Mouse (Mus musculus): ENCODE data around the gene Pdc.
"Not testable (repeated sequence)": the region's sequence is repeated elsewhere in the genome, so short reads cannot be mapped to it uniquely, and the experiment has no call there.

The Pdc gene

DNA sequence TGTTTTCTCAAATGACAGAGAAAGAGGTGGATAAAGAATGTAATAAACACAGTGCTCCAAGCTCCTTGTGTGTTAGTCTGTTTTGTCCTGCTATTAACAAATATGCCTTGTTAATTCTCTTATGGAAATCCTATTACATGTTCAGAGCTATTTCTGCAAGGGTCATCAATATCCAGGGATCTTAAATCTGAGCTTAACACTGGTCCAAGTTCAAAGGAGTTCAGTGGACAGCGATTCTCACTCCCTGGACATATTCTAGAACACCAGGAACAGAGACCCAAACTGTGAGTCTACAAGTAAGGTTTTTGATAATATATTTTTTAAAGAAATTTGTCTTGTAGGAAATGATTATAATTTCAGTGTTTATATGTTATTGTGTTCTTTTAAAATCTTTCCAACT lies at the start of gene Pdc:
Pdc (plus strand) TSS at position 213 of the 400 bp plus-strand sequence.
- DNase-seq (ENCODE audit: low spot score) = no peak

DNA sequence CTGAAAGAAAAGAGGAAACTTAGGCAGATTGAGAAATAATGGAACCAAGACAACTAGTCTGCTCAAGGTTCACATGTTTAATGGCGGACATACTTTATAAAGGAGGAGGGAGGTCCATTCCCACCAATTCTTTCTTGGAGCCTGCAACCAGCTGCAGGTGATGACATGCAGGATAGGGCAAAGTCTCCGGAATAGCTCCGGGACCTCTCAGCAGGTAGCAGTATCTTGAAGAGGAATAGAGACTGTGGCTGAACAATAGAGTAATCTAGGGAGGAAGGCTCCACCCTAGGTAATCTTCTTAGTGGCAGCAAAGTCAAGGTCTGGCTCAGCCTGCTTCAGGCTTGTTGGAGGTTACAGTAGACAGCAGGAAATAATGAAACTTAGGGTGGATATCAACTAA lies 25.2 kb upstream of the Pdc start:
- not testable (repeated sequence) for DNase-seq (ENCODE audit: low spot score)

DNA sequence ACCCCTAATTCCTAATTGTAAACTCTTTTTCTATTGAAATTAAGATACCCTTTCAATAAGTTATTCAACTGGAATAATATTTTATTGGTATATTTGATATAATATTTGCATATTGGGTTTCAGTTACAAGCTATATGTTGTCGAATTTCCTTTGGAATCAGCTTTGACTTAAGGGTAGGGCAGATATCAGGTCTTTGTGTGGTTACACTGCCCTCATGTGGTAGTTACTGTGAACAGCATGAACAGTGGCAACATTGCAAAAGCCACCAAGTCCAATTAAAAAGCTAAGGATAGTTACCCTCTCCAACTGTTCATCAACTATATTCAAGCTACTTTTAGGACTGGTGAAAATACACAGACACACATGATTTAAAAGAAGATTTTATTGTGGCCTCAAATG lies 11.6 kb upstream of the Pdc start:
- no peak for DNase-seq (ENCODE audit: low spot score)

DNA sequence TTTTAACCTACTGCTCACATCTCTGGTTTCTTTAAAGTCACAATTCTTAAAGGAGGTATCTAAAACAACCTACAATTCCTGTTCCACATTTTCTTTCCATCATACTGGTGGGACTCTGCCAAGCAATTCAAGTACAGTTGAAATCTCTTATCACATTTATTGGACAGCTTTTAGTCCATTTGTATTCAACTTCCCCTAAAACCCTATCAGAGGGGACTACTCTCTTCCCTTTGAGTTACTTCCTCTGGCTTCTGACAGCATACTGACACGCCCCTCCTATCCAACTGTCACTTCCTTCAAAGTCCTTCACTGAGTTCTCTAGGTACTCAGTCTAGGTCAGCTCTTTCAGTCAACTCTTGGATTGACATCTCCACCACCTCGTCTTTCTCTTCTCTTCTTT lies 15.9 kb downstream of the Pdc start:
- no peak for DNase-seq (ENCODE audit: low spot score)

DNA sequence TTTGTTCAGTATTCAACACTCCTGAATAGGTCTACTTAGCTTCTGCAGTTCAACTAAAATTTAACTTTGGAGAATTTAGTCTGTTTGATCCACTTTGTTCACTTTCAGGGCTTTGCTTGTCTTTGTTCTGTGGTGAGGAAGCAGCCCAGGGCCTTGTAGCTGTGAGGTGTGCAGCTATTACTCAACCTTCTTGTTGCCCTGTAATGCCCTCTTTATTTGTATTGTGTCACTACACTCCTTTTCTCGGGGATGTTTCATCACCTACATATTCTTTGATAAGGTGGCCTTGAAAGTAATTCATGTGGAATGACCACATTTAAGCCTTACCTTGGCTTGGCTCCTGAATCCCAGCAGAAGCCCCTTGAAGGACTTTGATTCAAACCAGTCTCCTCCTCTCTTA lies 41.6 kb downstream of the Pdc start:
- no peak for DNase-seq (ENCODE audit: low spot score)

DNA sequence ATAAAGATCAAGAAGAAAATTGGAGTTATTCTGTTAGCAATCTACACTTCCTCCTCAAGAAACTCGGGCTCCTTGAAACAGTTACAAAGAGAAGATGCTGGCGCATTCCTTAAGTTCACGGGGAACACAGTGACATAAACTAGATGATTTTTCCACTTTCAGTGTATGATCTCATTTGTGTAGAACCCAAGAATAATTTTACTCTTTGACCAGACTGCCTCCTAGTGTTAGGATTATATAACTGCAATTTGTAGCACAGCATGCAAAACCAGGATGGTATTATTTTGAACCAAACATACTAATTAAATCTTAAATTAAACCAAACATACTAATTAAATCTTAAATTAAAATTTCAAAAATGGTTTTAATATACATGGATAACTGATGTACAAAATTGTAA lies 53.7 kb downstream of the Pdc start:
- no peak for DNase-seq (ENCODE audit: low spot score)

DNA sequence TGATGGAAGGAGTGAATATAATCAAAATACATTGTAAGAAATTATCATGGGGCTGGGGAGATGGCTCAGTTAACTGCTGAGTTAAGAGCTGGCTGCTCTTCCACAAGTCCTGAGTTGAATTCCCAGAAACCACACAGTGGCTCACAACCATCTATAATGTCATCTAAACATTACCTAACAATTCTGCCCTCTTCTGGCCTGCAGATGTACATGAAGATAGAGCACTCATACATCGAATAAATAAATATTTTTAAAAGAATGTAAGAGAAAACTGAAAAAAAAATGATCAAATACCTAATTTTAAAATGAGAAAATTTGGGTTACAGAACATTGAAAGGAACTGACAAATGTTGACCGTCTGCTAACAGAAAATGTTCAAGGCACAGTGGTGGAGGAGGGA lies 55.0 kb downstream of the Pdc start:
- no peak for DNase-seq (ENCODE audit: low spot score)
